Mouse (Mus musculus) liver, embryonic 11.5 days (tissue): ENCODE measurements around the gene Pirb. TPM values are rescaled to one million over a fixed set of nuclear protein-coding genes. Genes with fewer than 3 reads are reported as not detected.
A peak's percentile ranks its signal among the peaks of the same experiment; 100 is the strongest.
"Not testable (repeated sequence)": the region's sequence is repeated elsewhere in the genome, so short reads cannot be mapped to it uniquely, and the experiment has no call there.

Experiments used
- ATAC-seq: fragments of 200-750 bp; cut with Nextera tagmentation; replicated peaks from 2 replicates; pipeline ENCODE4 v1.8.0; 2017; ENCODE audit warnings: moderate number of reproducible peaks, mild to moderate bottlenecking, moderate TSS enrichment, moderate library complexity; ENCODE audit not compliant: low FRiP score
- DNase-seq: peaks from one replicate; pipeline ENCODE4 v3.0.0-alpha.2; 2017; ENCODE audit warnings: low spot score
- H3K27ac ChIP-seq: fragments of 300-500 bp; sonication (generic); 2 replicates; pipeline ENCODE4 v1.5.1; 2014; ENCODE audit warnings: mild to moderate bottlenecking, low read depth, low read length, control low read depth
- H3K27me3 ChIP-seq: fragments of 300-500 bp; sonication (generic); replicated peaks from 2 replicates; pipeline ENCODE4 v1.6.1; 2014; ENCODE audit warnings: low read length, mixed read lengths; ENCODE audit not compliant: control insufficient read depth, insufficient read depth
- H3K36me3 ChIP-seq: fragments of 300-500 bp; sonication (generic); 2 replicates; pipeline ENCODE4 v1.6.1; 2014; ENCODE audit warnings: mild to moderate bottlenecking, low read length, moderate library complexity, mixed read lengths; ENCODE audit not compliant: control insufficient read depth, insufficient read depth
- H3K4me1 ChIP-seq: fragments of 300-500 bp; sonication (generic); replicated peaks from 2 replicates; pipeline ENCODE4 v1.6.1; 2014; ENCODE audit warnings: low read length, mixed read lengths; ENCODE audit not compliant: control insufficient read depth, insufficient read depth
- H3K4me2 ChIP-seq: fragments of 300-500 bp; sonication (generic); 2 replicates; pipeline ENCODE4 v1.6.1; 2014; ENCODE audit warnings: mild to moderate bottlenecking, control low read depth, moderate library complexity
- H3K4me3 ChIP-seq: fragments of 300-500 bp; sonication (generic); 2 replicates; pipeline ENCODE4 v1.5.1; 2014; ENCODE audit warnings: low read depth, low read length, control low read depth
- H3K9ac ChIP-seq: fragments of 300-500 bp; sonication (generic); 2 replicates; pipeline ENCODE4 v1.6.1; 2014; ENCODE audit warnings: low read depth, low read length, control low read depth
- H3K9me3 ChIP-seq: fragments of 300-500 bp; sonication (generic); 2 replicates; pipeline ENCODE4 v1.6.1; 2016; ENCODE audit warnings: low read length, inconsistent platforms, mixed read lengths; ENCODE audit not compliant: control insufficient read depth
- WGBS: fragments of 180-500 bp; shearing (Covaris S2); extraction: QIAGEN DNeasy Blood & Tissue Kit; methylation state at CpG from one replicate; pipeline ENCODE4 v1.1.7; 2014; 5-methylcytosine and 5-hydroxymethylcytosine counted together
- polyA plus RNA-seq: library from polyadenylated mRNA; unstranded; fragments of >200 nt; fragmentation: Nextera tagmentation; extraction: Ambion mirVana; gene quantifications from 2 replicates; pipeline ENCODE4 v1.2.1, GENCODE M21; 2014

Pirb gene
- polyA plus RNA-seq, 1 experiment from 2014 or later, result 1.0 TPM

- DNase-seq, H3K9me3 ChIP-seq, ATAC-seq, H3K36me3 ChIP-seq, H3K27me3 ChIP-seq: not testable (repeated sequence)
- Histone ChIP-seq H3K4me3 (peak overlapping the region; percentile 76), H3K4me1 (peaks cover 12% of the 10 kb centered on the region), H3K4me2 (peak overlapping the region; percentile 98), H3K9ac (peak overlapping the region; percentile 70), H3K27ac (0 out of 2 replicates have a peak overlapping the region, but pooled peaks have one; percentile 95)
- 10% methylated on average over 9 of the region's 9 CpGs for WGBS
Measured at GRCm38 (mm10) chr7:3694949-3695305, 25.3 kb downstream of the Pirb start.

GRCm38 (mm10) chr7:3694076-3694948 lies 25.9 kb downstream of the Pirb start:
- WGBS, result 0% methylated on average over 45 of the region's 55 CpGs

GRCm38 (mm10) chr7:3693809-3694075 lies 26.4 kb downstream of the Pirb start:
- H3K27ac ChIP-seq, result peak overlapping the region; percentile 95

More at GRCm38 (mm10) chr7:3694076-3694948, 25.9 kb downstream of the Pirb start:
- DNase-seq (peak; percentile 83), ATAC-seq (peak; percentile 46)
- peaks cover 3% of the 10 kb centered on the region; the same call in 1 of the 2 replicates for H3K36me3 ChIP-seq
- no peaks in the 10 kb centered on the region for H3K27me3 ChIP-seq
- no peaks in the 10 kb centered on the region for H3K9me3 ChIP-seq
- H3K9ac ChIP-seq, result peak overlapping the region; percentile 70
- H3K4me3 ChIP-seq, result peak overlapping the region; percentile 76
- peak overlapping the region; percentile 98 for H3K4me2 ChIP-seq
- peaks cover 12% of the 10 kb centered on the region for H3K4me1 ChIP-seq
- peak overlapping the region; percentile 95 for H3K27ac ChIP-seq

GRCm38 (mm10) chr7:3692987-3693808 lies 27.0 kb downstream of the Pirb start, which contains the start of gene Mboat7:
Gene Mboat7 (minus strand): TSS chr7:3693523.
- H3K4me3 ChIP-seq, result peak within 1 kb of the TSS; percentile 76
- under 1% methylated on average over 55 of the region's 55 CpGs for WGBS
- H3K27ac ChIP-seq, result peak within 1 kb of the TSS; percentile 95
- DNase-seq (peak; percentile 94), ATAC-seq (peak; percentile 82)
- peak within 1 kb of the TSS; percentile 70 for H3K9ac ChIP-seq
- H3K9me3 ChIP-seq, result no peaks in the 10 kb centered on the region
- no peaks in the 10 kb centered on the region for H3K27me3 ChIP-seq
- peaks cover 4% of the 10 kb centered on the region for H3K36me3 ChIP-seq
- peak within 1 kb of the TSS; percentile 98 for H3K4me2 ChIP-seq
- H3K4me1 ChIP-seq, result peaks cover 12% of the 10 kb centered on the region

More at GRCm38 (mm10) chr7:3693809-3694075, 26.4 kb downstream of the Pirb start:
- H3K4me1 ChIP-seq, result peaks cover 12% of the 10 kb centered on the region
- ATAC-seq (no peak), DNase-seq (no peak)
- H3K9me3 ChIP-seq, result no peaks in the 10 kb centered on the region
- H3K4me2 ChIP-seq, result peak overlapping the region; percentile 98
- peaks cover 3% of the 10 kb centered on the region; the same call in 1 of the 2 replicates for H3K36me3 ChIP-seq
- no peaks in the 10 kb centered on the region for H3K27me3 ChIP-seq
- H3K9ac ChIP-seq, result peak overlapping the region; percentile 70
- under 1% methylated on average over 18 of the region's 18 CpGs for whole genome bisulfite sequencing
- H3K4me3 ChIP-seq, result peak overlapping the region; percentile 76

GRCm38 (mm10) chr7:3692382-3692986 lies 27.7 kb downstream of the Pirb start, which contains the start of gene Tsen34:
Gene Tsen34 (plus strand): TSS chr7:3692863.
- Histone ChIP-seq H3K27ac (peak within 1 kb of the TSS; percentile 95), H3K27me3 (no peaks in the 10 kb centered on the region), H3K9me3 (no peaks in the 10 kb centered on the region), H3K4me3 (peak within 1 kb of the TSS; percentile 76), H3K4me1 (peaks cover 12% of the 10 kb centered on the region), H3K36me3 (peaks cover 6% of the 10 kb centered on the region), H3K9ac (peak within 1 kb of the TSS; percentile 70), H3K4me2 (peak within 1 kb of the TSS; percentile 98)
- DNase-seq, result no peak
- ATAC-seq, result no peak
- under 1% methylated on average over 49 of the region's 49 CpGs for WGBS

- H3K27ac ChIP-seq, result no peak overlapping the region
- peak overlapping the region; percentile 98 for H3K4me2 ChIP-seq
- peaks cover 12% of the 10 kb centered on the region for H3K4me1 ChIP-seq
- H3K4me3 ChIP-seq, result peak overlapping the region; percentile 76
- 15% methylated on average over 3 of the region's 3 CpGs for WGBS
- DNase-seq (no peak), ATAC-seq (no peak)
- peaks cover 3% of the 10 kb centered on the region; the same call in 1 of the 2 replicates for H3K36me3 ChIP-seq
- peak overlapping the region; percentile 70 for H3K9ac ChIP-seq
- H3K27me3 ChIP-seq, result no peaks in the 10 kb centered on the region
- no peaks in the 10 kb centered on the region for H3K9me3 ChIP-seq
Measured at GRCm38 (mm10) chr7:3691919-3692318, 28.3 kb downstream of the Pirb start.

- no peak overlapping the region for H3K9ac ChIP-seq
- H3K4me2 ChIP-seq, result no peak overlapping the region
- H3K36me3 ChIP-seq, result peaks cover 11% of the 10 kb centered on the region
- DNase-seq (no peak), ATAC-seq (no peak)
- no peaks in the 10 kb centered on the region for H3K27me3 ChIP-seq
- no peak overlapping the region for H3K4me3 ChIP-seq
- H3K9me3 ChIP-seq, result no peaks in the 10 kb centered on the region
- no peak overlapping the region for H3K27ac ChIP-seq
- H3K4me1 ChIP-seq, result no peaks in the 10 kb centered on the region
- WGBS, result 87% methylated on average over 31 of the region's 31 CpGs
Measured at GRCm38 (mm10) chr7:3685400-3686187, 34.6 kb downstream of the Pirb start.

- no peak overlapping the region for H3K4me2 ChIP-seq
- H3K27me3 ChIP-seq, result no peaks in the 10 kb centered on the region
- WGBS, result 89% methylated on average over 8 of the region's 8 CpGs
- no peaks in the 10 kb centered on the region for H3K9me3 ChIP-seq
- no peak overlapping the region for H3K27ac ChIP-seq
- DNase-seq (no peak), ATAC-seq (no peak)
- H3K36me3 ChIP-seq, result peaks cover 11% of the 10 kb centered on the region
- H3K4me3 ChIP-seq, result no peak overlapping the region
- H3K4me1 ChIP-seq, result no peaks in the 10 kb centered on the region
- no peak overlapping the region for H3K9ac ChIP-seq
Measured at GRCm38 (mm10) chr7:3684698-3685097, 35.5 kb downstream of the Pirb start.
